ENCODE assay signal across 1 mouse cellular context in the genomic region with DNA sequence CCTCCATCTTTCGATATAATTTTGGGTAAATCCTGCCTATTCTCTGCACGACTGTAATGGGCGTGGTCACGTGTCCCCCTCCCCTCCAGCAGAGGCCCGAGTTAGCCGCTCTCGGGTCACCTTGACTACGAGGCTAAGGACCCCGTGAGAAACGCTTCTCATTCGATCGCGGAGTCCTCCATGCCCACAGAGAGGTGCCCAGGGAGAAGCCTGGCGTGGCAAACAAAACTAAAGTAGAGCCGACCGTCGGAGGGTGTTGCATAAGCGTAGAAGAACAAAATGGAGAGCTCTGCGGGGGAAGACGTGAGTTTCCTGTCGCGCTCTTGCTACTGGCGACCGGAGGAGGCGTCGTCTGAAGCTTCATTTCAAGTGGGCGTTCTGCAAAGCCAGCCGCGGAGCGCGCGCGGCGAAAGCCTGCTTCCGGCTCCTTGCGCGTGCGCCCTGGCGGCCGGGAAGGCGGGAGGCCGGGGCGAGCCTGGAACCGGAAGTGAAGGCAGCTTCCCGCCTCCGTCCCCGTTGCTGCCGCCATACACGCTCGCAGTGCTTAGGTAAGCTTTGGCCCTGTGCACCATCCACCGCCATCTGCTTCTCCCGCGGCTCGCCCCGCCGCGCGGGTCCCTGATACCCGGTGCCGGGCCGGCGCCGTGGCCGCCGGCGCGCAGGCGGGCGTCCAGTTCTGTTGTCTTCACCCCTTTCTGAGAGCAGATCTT.
TF ChIP-seq lines count a peak whose summit lies in the region.

A gene (plus strand): TSS at position 442 of the 710 bp plus-strand sequence.

TF ChIP-seq in myocyte, 11 proteins besides CTCF, POLR2A, EP300 and RAD21 (continued from another document):
- TF ChIP-seq USF1 (IDR thresholded peaks at IDR 0.05; ENCODE audit: low read depth): peak; percentile 96
- TF ChIP-seq MYOD1 (IDR thresholded peaks at IDR 0.05; ENCODE audit: control insufficient read depth in 1 of 3, insufficient read length in 2 of 3, low read depth in 2 of 3): no peak
- no peak for TF ChIP-seq SRF (IDR thresholded peaks at IDR 0.05; ENCODE audit: control insufficient read depth, insufficient read length, low read depth)
- no peak for TF ChIP-seq TCF12 (IDR thresholded peaks at IDR 0.05; ENCODE audit: insufficient read depth, poor library complexity, severe bottlenecking)
